Mouse (Mus musculus) 3134 (cell line): ENCODE data around the gene Ranbp9.

Experiments used
- DNase-seq: peaks from one replicate; pipeline ENCODE4 v3.0.0-alpha.2; 2011; ENCODE audit warnings: low spot score; ENCODE audit not compliant: insufficient read length; ENCODE audit errors: extremely low read depth

The Ranbp9 gene

GRCm38 (mm10) chr13:43452843-43453605 lies 28.1 kb downstream of the Ranbp9 start:
- DNase-seq, result no peak

- DNase-seq, result no peak
Measured at GRCm38 (mm10) chr13:43452177-43452576, 28.9 kb downstream of the Ranbp9 start.

- no peak for DNase-seq
Measured at GRCm38 (mm10) chr13:43450686-43451085, 30.4 kb downstream of the Ranbp9 start.

GRCm38 (mm10) chr13:43447721-43448120 lies 33.4 kb downstream of the Ranbp9 start:
- DNase-seq, result no peak

- DNase-seq, result no peak
Measured at GRCm38 (mm10) chr13:43445754-43446153, 35.3 kb downstream of the Ranbp9 start.

GRCm38 (mm10) chr13:43444717-43445116 lies 36.4 kb downstream of the Ranbp9 start:
- DNase-seq, result no peak

- DNase-seq, result no peak
Measured at GRCm38 (mm10) chr13:43443706-43444105, 37.4 kb downstream of the Ranbp9 start.

GRCm38 (mm10) chr13:43442551-43442950 lies 38.5 kb downstream of the Ranbp9 start:
- no peak for DNase-seq

GRCm38 (mm10) chr13:43440376-43440775 lies 40.7 kb downstream of the Ranbp9 start:
- DNase-seq, result no peak

- DNase-seq, result no peak
Measured at GRCm38 (mm10) chr13:43433395-43433794, 47.7 kb downstream of the Ranbp9 start.

GRCm38 (mm10) chr13:43428436-43428835 lies 52.6 kb downstream of the Ranbp9 start:
- no peak for DNase-seq

GRCm38 (mm10) chr13:43415249-43415648 lies 65.8 kb downstream of the Ranbp9 start:
- DNase-seq, result no peak

- DNase-seq, result no peak
Measured at GRCm38 (mm10) chr13:43413611-43414010, 67.5 kb downstream of the Ranbp9 start.

GRCm38 (mm10) chr13:43412311-43412710 lies 68.8 kb downstream of the Ranbp9 start:
- DNase-seq, result no peak

- no peak for DNase-seq
Measured at GRCm38 (mm10) chr13:43399576-43399975, 81.5 kb downstream of the Ranbp9 start.

- peak; percentile 96 for DNase-seq
Measured at GRCm38 (mm10) chr13:43398297-43399080, 82.6 kb downstream of the Ranbp9 start, which contains the start of gene Nol7. Gene Nol7, plus strand, starts transcription at chr13:43398390.

- no peak for DNase-seq
Measured at GRCm38 (mm10) chr13:43397700-43398296, 83.3 kb downstream of the Ranbp9 start.

- no peak for DNase-seq
Measured at GRCm38 (mm10) chr13:43385321-43385720, 95.8 kb downstream of the Ranbp9 start.

GRCm38 (mm10) chr13:43379989-43380388 lies 101.1 kb downstream of the Ranbp9 start:
- no peak for DNase-seq

- no peak for DNase-seq
Measured at GRCm38 (mm10) chr13:43374918-43375432, 106.1 kb downstream of the Ranbp9 start.

- no peak for DNase-seq
Measured at GRCm38 (mm10) chr13:43374205-43374604, 106.9 kb downstream of the Ranbp9 start.
